Mouse (Mus musculus) heart, embryonic 14.5 days (tissue): ENCODE measurements at regions not wholly inside any gene's neighbourhood (a gene's known extent, or its start where the extent isn't known, plus 50 kb on each side); places are given as distances from the start of the nearest gene placed in this dataset.
"Not testable (repeated sequence)": the region's sequence is repeated elsewhere in the genome, so short reads cannot be mapped to it uniquely, and the experiment has no call there.

ENCODE experiments used
- ATAC-seq: fragments of 200-750 bp; cut with Nextera tagmentation; 2 replicates; pipeline ENCODE4 v1.8.0; 2017; ENCODE audit warnings: low read depth, moderate TSS enrichment; ENCODE audit not compliant: insufficient number of reproducible peaks, insufficient read depth, low FRiP score
- H3K27ac ChIP-seq, 2 experiments: fragments of 200-500 bp in 1 of 2; fragments of 300-500 bp in 1 of 2; sonication (generic) in 1 of 2; replicated peaks in 1 of 2; 2 replicates each; pipeline ENCODE4 v1.5.1; 2012 to 2014; ENCODE audit warnings: low read depth in 2 of 2, low read length in 2 of 2, control low read depth in 1 of 2, mild to moderate bottlenecking in 1 of 2, mixed read lengths in 1 of 2; ENCODE audit not compliant: control insufficient read depth in 1 of 2, insufficient read depth in 1 of 2
- H3K27me3 ChIP-seq: fragments of 300-500 bp; sonication (generic); 2 replicates; pipeline ENCODE4 v1.6.1; 2014; ENCODE audit warnings: mild to moderate bottlenecking, low read length, control low read depth; ENCODE audit not compliant: control insufficient read depth, insufficient read depth
- H3K36me3 ChIP-seq: fragments of 300-500 bp; sonication (generic); 2 replicates; pipeline ENCODE4 v1.6.1; 2014; ENCODE audit warnings: mild to moderate bottlenecking, control low read depth, low read length, mixed read lengths; ENCODE audit not compliant: control insufficient read depth, insufficient read depth
- H3K4me1 ChIP-seq, 2 experiments: fragments of 200-500 bp in 1 of 2; fragments of 300-500 bp in 1 of 2; sonication (generic) in 1 of 2; 2 replicates each; pipeline ENCODE4 v1.6.1; 2012 to 2014; ENCODE audit warnings: low read length in 2 of 2, control low read depth in 1 of 2, mixed read lengths in 1 of 2; ENCODE audit not compliant: control insufficient read depth in 2 of 2, insufficient read depth in 2 of 2
- H3K4me2 ChIP-seq: fragments of 300-500 bp; sonication (generic); 2 replicates; pipeline ENCODE4 v1.6.1; 2014; ENCODE audit warnings: mild to moderate bottlenecking, low read length
- H3K4me3 ChIP-seq, 2 experiments: fragments of 200-500 bp in 1 of 2; fragments of 300-500 bp in 1 of 2; sonication (generic) in 1 of 2; 2 replicates each; pipeline ENCODE4 v1.5.1; 2012 to 2014; ENCODE audit warnings: low read length in 2 of 2, mild to moderate bottlenecking in 2 of 2, control low read depth in 1 of 2, low read depth in 1 of 2, moderate library complexity in 1 of 2; ENCODE audit not compliant: control insufficient read depth in 1 of 2, insufficient read depth in 1 of 2
- H3K9ac ChIP-seq: fragments of 300-500 bp; sonication (generic); 2 replicates; pipeline ENCODE4 v1.6.1; 2014; ENCODE audit warnings: mild to moderate bottlenecking, low read length
- H3K9me3 ChIP-seq: fragments of 300-500 bp; sonication (generic); 2 replicates; pipeline ENCODE4 v1.6.1; 2016; ENCODE audit warnings: low read length, control low read depth; ENCODE audit not compliant: control insufficient read depth
- WGBS: fragments of 180-500 bp; shearing (Covaris S2); extraction: QIAGEN DNeasy Blood & Tissue Kit; methylation state at CpG from one replicate; pipeline ENCODE4 v1.1.7; 2014; 5-methylcytosine and 5-hydroxymethylcytosine counted together

DNA sequence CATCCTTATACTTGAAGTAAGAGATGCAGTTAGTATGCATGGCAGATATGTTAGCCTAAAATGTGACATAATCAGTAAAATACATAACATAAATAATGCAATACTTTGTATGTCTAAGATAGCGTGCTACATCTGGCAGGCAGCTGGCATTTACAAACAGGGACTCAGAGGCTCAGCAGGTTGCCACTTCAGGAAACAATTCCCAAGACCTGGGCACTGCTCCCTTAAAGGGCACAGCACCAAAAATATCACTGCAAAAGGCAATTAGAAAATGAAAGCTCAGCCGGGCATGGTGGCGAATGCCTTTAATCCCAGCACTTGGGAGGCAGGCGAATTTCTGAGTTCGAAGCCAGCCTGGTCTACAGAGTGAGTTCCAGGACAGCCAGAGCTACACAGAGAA lies 544.0 kb downstream of the Zfp704 start:
- Histone ChIP-seq H3K9ac (no peak overlapping the region), H3K4me2 (no peak overlapping the region), H3K27me3 (no peaks in the 10 kb centered on the region), H3K4me3 (no peak overlapping the region), H3K9me3 (no peaks in the 10 kb centered on the region), H3K36me3 (no peaks in the 10 kb centered on the region), H3K27ac (no peak overlapping the region), H3K4me1 (no peaks in the 10 kb centered on the region)
- 78% methylated on average over 5 of the region's 5 CpGs for WGBS
- no peak for ATAC-seq

- H3K36me3 ChIP-seq: no peaks in the 10 kb centered on the region
- H3K9ac ChIP-seq: no peak overlapping the region
- no peak overlapping the region for H3K27ac ChIP-seq
- no peak overlapping the region for H3K4me3 ChIP-seq
- no peak for ATAC-seq
- no peaks in the 10 kb centered on the region for H3K9me3 ChIP-seq
- H3K4me1 ChIP-seq: no peaks in the 10 kb centered on the region
- H3K4me2 ChIP-seq: no peak overlapping the region
- 36% methylated on average over 15 of the region's 15 CpGs for WGBS
- H3K27me3 ChIP-seq: no peaks in the 10 kb centered on the region
Measured at GRCm38 (mm10) chr3:9064266-9065031, 545.4 kb downstream of the Zfp704 start.

GRCm38 (mm10) chr3:9063662-9064061 lies 546.2 kb downstream of the Zfp704 start:
- H3K4me3 ChIP-seq: no peak overlapping the region
- no peak for ATAC-seq
- H3K36me3 ChIP-seq: no peaks in the 10 kb centered on the region
- H3K27me3 ChIP-seq: no peaks in the 10 kb centered on the region
- H3K4me1 ChIP-seq: no peaks in the 10 kb centered on the region
- H3K9me3 ChIP-seq: no peaks in the 10 kb centered on the region
- 76% methylated on average over 5 of the region's 5 CpGs for whole genome bisulfite sequencing
- no peak overlapping the region for H3K9ac ChIP-seq
- H3K4me2 ChIP-seq: no peak overlapping the region
- H3K27ac ChIP-seq: no peak overlapping the region

- H3K9me3 ChIP-seq: no peaks in the 10 kb centered on the region
- H3K4me2 ChIP-seq: no peak overlapping the region
- H3K4me3 ChIP-seq: no peak overlapping the region
- H3K9ac ChIP-seq: no peak overlapping the region
- H3K4me1 ChIP-seq: no peaks in the 10 kb centered on the region
- H3K36me3 ChIP-seq: no peaks in the 10 kb centered on the region
- ATAC-seq: no peak
- H3K27me3 ChIP-seq: no peaks in the 10 kb centered on the region
- no peak overlapping the region for H3K27ac ChIP-seq
- 87% methylated on average over 2 of the region's 2 CpGs for WGBS
Measured at GRCm38 (mm10) chr3:9061396-9061795, 548.5 kb downstream of the Zfp704 start.

GRCm38 (mm10) chr3:9057703-9058102 lies 552.2 kb downstream of the Zfp704 start:
- not testable (repeated sequence) for H3K4me1 ChIP-seq, H3K9me3 ChIP-seq, ATAC-seq, H3K4me2 ChIP-seq, H3K27me3 ChIP-seq, H3K4me3 ChIP-seq, H3K36me3 ChIP-seq, H3K9ac ChIP-seq, H3K27ac ChIP-seq
- WGBS: 64% methylated on average over 3 of the region's 3 CpGs

- 67% methylated on average over 6 of the region's 6 CpGs for WGBS
- H3K4me3 ChIP-seq: no peak overlapping the region
- H3K4me1 ChIP-seq: no peaks in the 10 kb centered on the region
Measured at GRCm38 (mm10) chr3:9056846-9057245, 553.0 kb downstream of the Zfp704 start.

DNA sequence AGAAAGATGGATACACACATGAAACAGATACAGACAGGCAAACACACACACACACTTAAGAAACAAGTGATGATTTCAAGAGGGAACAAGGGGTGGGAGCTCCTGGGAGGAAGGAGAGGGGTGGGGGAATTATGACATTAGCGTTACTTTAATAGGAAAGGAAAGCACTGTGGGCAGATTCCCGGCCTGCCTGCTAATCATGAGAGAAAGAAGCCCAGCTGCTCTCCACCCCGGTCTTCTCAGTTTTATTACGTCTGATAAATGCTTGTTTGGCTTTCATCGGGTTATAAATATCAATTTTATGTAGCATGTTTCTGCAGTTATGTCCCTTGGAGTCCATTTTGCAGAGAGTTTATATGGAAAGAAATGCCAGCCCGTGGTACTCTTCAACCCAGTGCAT lies 554.1 kb downstream of the Zfp704 start:
- Histone ChIP-seq H3K4me1 (no peaks in the 10 kb centered on the region), H3K36me3 (no peaks in the 10 kb centered on the region), H3K4me2 (no peak overlapping the region), H3K27me3 (no peaks in the 10 kb centered on the region), H3K9me3 (no peaks in the 10 kb centered on the region), H3K4me3 (no peak overlapping the region), H3K27ac (no peak overlapping the region), H3K9ac (no peak overlapping the region)
- ATAC-seq: no peak
- WGBS: 75% methylated on average over 6 of the region's 6 CpGs

More at GRCm38 (mm10) chr3:9056846-9057245, 553.0 kb downstream of the Zfp704 start:
- Histone ChIP-seq H3K9me3 (no peaks in the 10 kb centered on the region), H3K9ac (no peak overlapping the region), H3K27me3 (no peaks in the 10 kb centered on the region), H3K4me2 (no peak overlapping the region), H3K27ac (no peak overlapping the region), H3K36me3 (no peaks in the 10 kb centered on the region)
- no peak for ATAC-seq
